Mouse (Mus musculus) left cerebral cortex, adult 11 months (tissue): ENCODE measurements around the gene Pabpc1l.

Source experiments
- DNase-seq: peaks from one replicate; pipeline ENCODE4 v3.0.0; 2022; ENCODE audit warnings: low spot score

The Pabpc1l gene

DNA sequence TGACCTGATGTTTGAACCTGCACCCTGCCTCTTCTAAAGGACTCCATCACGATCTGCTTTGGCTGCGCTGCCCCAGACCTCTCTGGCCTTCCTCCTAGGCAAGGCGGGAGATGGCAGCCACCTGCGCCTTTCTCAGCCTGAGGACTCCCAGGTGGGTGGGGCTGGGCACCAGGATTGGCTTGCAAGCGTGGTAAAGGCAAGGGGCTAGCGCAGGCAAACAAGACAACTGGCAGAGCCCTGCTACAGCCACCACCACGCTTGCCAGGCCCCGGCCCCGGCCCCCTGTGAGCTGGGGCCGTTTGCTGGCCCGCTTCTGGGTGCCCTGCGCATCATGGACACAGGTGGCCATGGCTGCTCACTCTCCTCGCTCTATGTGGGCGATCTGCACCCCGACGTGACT lies at the start of gene Pabpc1l:
Gene Pabpc1l (plus strand): TSS at position 301 of the 400 bp plus-strand sequence.
- DNase-seq, result no peak

DNA sequence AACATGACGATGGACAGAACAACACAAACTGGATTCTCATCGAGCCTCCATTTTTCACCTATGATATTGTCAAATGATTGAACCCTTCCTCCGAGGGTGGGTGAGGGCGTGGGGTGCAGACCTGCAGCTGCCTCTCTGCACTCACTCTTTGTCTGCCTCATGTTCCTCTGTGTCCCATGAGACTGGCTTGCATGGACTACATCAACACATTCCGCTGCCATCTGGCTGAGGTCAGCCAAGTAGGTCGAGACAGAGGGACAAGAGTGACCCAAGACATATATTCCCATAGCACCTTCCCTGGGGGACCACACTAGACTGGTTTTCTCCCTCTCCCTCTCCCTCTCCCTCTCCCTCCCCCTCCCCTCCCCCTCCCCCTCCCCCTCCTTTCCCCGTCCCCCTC lies 48.8 kb upstream of the Pabpc1l start:
- no peak for DNase-seq

DNA sequence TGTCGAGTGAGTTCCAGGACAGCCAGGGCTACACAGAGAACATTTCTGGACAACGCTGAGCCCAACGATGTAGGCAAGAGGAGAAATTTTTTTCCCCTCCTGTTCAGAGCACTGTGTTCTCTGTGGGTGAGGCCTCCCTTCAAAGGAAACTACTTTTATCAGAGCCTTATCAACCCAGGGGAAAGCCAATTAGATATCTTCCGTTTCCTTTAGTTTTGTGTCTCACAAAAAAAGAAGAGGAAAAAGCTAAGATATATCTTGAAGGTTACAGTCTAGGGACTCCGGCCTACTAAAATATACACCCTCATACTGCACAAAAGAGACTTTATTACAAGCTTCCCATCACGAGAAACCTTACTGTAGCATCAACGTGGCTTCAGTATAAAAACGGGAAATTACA lies 38.0 kb upstream of the Pabpc1l start:
- DNase-seq, result no peak

DNA sequence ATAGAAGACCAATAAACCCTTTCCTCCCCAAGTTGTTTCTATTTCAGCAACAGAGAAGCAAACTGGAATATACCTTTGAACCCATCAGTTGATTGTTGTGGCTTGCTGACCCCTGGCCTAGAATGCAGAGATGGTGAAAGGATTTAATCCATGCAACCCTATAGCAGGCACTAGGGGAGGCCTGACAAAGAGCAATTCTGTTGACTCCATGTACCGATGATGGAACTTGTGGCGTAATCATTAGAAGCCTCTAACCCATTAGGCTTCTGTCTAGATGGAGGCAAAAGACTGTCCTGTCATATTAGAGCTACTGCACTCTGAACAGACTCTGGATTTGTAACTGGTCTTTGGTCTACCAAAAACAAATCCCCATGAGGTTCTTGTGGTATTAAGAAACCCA lies 32.4 kb upstream of the Pabpc1l start:
- DNase-seq, result no peak

DNA sequence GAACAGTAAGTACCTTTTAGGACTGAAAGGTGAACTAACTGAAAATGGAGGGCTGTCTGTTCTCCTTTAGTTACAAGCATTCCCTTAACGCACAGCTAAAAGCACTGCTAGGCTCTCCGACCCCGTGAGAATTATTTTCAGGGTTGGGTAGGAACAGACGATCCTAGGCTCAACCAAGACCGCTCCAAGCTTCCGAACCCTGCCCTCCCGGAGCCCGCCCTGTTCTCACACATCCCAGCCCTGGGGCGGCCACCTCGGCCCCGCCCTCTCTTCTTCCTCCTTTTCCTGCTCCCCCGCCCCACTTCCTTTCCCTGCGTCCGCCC lies 30.6 kb upstream of the Pabpc1l start, which contains the start of gene Ywhab:
Gene Ywhab (plus strand): TSS at position 307 of the 323 bp plus-strand sequence.
- DNase-seq, result no peak

DNA sequence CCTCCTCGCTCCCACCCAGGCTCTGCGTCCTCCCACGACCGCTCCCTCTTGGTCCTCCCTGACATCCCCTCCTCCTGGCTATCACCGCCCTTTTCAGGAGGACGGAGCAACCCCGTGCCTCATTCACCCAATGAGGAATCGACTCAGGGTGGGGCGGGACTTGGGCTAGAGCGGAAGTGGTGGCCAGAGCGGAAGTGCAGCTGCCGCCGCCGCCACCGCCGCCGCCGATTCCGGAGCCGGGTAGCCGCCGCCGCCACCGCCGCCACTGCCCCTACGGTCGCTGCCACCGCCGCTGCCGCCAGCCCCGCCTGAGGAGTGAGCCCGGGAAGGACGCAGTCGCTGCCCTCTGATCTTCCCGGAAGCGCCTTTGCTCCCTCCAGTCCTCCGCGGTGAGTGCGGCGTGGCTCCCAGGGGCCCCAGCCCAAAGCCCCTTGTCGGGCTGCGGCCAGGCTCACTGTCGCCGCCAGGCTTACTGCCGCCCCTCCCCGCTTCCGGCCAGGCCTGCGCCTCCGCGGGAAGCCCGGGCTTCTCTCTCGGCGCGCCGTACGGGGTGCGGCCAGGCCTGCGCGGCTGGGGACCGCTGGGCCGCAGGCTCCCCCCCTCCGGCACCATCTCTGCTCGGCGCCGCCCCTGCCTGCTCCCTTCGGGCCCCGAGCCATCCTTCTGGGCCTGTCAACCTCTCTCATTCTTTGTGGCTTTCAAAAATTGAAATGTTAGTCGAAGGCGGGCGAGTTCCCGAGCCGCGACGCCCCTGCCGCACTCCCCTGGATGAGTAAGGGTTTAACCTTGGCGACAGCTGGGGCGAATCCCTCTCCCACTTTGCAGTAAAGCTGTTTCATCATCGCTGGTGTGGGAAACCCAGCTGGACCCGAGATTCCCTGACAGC lies 30.0 kb upstream of the Pabpc1l start:
- peak; percentile 90 for DNase-seq

DNA sequence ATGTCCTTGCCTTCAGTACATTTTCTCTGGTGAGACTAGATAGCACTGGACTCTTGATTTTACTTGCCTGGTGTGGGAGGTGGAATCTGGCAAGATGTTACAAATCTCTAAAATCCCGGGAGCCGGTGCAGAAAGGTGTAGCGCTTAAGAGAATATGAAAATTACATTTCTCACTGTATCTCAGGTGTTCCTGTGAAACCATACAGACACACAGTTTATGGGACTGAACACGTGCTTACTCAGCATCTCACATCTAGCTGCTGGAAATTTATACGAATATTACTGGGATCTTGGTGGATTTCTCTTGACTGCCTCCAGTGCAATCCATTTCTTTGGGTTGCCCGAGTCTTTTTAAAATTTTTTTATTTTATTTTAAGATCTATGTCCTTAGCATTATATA lies 29.0 kb upstream of the Pabpc1l start:
- DNase-seq, result no peak

DNA sequence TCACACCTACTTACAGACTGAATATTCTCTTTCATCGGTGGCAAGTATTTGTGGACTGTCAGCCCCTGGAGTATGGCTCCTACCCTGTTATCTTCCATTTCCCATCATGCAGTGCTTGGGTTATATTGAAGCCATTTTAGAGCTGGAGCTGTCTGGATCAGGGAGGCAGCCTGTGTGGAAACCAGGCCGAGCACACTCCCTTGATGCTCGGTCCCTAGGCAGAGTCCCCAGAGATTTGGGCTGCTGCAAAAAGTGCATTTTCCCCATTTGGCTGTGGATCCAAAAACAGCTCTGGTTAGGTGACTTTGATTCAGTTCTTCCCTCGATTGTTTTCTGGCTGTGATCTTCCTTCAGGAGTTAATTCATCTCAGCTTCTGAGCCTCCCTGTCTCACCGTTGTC lies 28.4 kb upstream of the Pabpc1l start:
- no peak for DNase-seq

DNA sequence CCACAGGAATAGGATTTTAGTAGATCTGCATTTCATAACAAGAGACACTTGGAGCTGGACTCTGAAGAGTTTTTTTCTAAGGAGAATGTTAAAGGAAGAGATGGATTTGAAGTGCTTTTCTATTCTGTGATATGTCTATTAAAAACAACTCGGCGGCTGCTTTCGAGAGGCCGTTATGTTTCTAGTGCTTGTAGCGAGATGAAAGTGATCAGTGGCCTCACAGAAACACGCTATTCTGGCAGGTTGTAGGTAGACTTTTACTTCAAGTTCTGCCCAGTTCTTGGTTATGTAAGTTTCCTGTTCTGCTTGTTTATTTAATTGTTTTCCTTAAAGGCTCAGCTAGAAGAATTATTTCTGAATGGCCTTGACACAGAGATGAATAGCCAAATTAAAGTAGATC lies 26.3 kb upstream of the Pabpc1l start:
- no peak for DNase-seq

DNA sequence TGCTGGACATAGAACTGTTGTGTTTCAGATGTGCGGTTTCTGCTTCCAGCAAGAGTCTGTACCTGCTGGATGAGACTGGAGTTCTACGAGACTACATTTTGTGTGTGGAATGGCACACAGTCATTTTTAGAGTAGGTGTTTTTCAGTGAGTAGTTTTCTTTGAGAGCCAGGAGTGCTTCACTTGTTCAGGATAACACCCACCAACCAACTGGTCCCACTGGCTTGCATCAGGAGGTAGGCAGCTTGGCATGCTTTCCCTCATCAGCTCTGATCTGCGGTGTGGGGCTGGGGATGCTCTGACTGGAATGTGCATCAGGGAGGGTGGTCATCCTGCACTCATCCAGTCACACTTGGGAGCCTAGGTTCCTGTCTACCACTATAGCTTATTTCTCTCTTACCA lies 22.6 kb upstream of the Pabpc1l start:
- DNase-seq, result no peak

DNA sequence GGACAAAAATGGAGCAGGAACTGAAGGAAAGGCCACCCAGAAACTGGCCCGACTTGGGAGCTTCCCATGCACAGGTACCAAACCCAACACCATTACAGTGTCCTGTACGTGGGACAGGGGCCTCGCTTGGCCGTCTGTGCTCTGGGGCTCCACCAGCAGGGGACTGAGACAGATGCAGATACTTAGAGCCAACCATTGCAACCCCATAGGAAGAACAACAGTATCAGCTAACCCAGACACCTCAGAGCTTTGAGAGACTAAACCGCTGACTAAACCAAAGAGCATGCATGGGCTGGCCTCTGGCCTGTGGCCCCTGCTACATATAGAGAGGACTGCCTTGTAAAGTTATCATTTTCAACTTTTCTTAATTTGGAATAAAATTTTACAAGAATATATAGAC lies 20.7 kb upstream of the Pabpc1l start:
- no peak for DNase-seq

DNA sequence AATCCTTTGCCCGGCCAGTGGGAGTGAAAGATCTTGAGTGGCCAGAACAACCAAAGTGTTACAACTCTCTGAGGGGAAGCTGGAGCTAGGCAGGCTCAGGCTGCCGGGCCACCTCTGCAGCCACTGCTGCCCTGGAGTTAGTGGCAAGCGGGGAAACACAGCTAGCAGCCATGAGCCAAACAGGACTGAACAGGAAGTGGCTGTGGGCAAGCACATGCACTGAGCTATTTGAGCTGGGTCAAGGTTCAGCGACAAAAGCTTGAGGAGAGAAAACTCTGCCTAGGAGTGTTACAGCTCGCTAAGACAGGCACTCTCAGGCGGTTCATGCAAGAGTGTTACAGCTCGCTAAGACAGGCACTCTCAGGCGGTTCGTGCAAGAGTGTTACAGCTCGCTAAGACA lies 18.3 kb upstream of the Pabpc1l start:
- no peak for DNase-seq

DNA sequence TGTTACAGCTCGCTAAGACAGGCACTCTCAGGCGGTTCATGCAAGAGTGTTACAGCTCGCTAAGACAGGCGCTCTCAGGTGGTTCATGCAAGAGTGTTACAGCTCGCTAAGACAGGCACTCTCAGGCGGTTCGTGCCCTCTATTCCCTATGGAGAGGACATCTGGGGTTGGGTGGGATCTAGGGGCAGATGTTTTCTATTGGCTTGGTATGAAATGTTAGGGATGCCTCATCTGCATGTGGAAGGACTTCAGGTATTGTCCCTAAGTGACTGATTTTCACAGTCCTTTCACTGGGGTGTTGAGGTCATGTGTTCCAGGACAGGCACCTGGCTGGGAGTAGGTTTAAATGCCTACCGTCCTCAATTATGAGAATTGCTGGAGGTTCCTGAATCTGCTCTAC lies 17.7 kb upstream of the Pabpc1l start:
- no peak for DNase-seq

DNA sequence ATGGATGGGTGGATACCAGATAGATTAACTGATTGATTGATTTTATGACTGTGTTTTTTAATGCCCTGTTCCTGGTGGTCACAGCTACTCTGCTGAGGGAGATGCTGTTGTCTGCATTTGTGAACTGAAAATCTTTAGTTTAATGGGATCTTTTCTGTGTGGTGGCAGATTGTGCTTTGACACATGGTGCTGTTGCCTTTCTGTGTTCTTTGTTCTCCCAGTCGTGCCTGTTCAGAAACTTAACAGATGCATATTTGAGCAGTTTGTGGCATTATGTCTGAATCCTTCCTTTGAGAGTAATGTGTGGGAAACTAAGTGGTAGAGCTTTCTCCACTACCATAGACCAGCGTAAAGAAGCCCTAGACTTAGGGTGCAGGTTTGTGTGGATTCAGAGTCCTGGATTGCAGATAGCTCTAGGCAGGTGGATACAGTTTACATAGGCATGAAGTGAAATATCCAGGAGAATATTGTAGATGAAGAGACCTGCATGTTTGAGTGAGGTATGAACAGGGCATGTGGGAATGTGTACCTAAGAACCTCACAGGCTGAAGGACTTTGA lies 17.2 kb upstream of the Pabpc1l start:
- no peak for DNase-seq

DNA sequence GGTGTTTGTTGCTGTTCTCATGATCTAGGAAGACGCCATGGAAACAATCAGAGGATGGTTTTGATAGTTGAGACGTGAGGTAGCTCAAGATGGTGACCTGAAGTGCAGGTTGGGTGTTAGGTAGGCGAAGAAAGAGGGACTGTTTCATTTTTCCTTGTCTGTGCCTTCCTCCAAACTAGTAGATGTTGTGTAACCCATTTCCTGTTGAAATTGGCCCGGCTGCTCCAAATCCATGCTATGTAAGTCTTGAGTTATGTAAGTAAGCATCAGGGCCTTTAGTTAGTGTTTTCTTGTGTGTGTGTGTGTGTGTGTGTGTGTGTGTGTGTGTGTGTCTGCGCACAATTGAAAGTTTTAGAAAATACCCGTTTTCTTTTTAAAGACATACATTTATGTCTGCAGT lies 16.0 kb upstream of the Pabpc1l start:
- no peak for DNase-seq

DNA sequence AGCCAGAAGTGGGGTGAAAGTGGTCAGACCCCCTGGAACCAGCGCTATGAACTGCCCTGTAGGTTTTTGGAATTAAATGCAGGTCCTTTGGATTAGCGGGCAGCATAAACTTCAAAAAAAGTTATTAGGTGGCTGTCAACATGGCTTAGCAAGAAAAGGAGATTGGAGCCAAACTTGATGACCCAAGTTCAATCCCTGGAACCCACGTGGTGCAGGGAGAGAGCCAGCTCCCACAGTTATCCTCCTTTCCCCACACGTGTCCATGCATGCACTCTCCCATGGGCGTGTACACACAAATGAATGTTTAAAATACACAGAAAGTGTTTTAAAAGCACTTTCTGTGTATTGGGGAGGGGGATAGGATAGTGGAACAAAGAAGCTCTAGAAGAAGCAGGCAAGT lies 14.8 kb upstream of the Pabpc1l start:
- no peak for DNase-seq

DNA sequence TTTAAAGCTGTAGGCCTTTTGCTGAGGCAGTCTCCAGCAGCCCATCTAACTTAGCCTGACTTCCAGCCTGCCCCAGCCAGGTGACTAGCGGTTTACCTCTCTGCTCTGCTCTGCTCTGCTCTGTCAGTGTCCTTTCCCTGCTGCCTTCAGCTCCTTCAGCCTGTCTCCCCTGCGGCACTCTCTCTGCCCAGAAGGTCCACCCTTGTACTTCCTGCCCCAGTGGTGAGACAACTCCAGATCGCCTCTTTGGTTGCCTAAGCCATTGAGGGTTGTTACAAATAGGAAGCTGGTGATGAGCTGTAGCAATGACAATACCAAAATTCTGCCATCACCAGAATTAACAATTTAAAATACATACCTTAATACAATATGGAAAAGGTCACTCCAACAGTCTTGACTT lies 14.3 kb upstream of the Pabpc1l start:
- no peak for DNase-seq

DNA sequence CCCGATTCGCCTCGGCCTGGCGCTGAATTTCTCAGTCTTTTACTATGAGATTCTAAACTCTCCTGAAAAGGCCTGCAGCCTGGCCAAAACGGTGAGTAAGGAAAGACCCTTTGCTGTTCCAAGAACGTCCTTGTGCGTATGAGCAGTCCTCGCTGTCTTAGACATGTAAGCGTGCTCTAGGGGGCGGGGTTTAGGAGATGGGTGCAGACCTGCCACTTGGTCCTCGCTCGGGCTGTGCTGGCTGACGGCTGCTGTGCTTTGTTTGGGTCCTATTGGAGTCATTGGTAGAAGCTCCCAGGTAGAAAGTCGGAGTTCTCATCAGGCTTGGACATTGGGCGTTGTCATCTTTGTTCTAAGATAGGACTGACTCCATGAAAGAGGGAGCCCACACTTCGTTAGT lies 9.9 kb upstream of the Pabpc1l start:
- DNase-seq, result no peak

DNA sequence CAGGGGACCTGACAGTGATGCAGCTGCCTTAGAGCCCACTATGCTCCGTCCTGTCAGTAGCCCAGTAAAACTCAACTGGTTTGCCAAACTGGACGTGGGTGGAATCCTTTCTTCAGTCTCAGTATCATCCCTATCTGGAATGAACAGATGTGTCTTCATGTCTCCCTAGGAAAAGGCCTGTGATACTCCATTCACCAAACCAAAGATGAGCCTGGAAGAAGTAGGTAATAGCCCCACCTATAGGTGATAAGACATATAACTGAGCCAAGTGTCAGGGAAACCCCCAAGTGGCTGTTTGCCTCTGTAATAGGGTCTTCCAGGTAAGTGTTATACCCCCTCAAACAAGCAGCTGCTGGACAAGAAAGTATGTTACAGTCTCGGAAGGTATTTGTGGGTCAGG lies 6.3 kb upstream of the Pabpc1l start:
- DNase-seq, result no peak

DNA sequence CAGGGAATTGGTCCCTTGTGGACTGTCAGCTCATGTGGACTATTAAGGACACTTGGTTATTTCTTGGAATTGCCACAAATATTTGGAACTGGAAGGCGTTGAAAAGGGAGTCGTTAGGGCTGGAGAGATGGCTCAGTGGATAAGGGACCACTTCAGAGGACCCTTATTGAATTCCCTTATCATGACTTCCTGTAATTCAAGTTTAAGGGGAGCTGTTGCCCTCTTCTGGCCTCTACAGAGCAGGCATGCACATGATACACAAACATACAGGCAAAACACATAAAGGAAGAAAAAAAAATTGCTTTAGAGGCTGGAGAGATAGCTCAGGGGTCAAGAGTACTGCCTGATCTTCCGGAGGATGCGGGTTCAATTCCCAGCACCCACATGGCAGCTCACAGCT lies 5.3 kb upstream of the Pabpc1l start:
- DNase-seq, result no peak

DNA sequence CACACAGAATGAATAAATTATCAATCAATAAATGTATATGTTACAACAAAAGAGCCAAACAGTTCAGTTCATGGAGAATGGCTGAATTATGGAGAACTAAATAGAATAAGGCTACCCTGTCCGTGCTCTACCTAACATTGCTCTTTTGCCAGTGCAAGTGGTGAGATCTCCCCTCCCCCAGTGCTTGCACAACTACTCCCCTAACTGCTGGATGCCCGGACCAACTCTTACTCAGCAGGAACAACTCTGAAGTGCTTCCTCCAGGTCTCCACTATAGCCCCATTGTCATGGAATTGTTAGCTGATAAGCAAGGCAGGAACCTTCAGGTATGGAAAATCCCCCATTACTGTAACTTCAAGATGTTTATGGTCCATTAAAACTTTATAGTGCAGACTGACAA lies 3.1 kb upstream of the Pabpc1l start:
- no peak for DNase-seq

DNA sequence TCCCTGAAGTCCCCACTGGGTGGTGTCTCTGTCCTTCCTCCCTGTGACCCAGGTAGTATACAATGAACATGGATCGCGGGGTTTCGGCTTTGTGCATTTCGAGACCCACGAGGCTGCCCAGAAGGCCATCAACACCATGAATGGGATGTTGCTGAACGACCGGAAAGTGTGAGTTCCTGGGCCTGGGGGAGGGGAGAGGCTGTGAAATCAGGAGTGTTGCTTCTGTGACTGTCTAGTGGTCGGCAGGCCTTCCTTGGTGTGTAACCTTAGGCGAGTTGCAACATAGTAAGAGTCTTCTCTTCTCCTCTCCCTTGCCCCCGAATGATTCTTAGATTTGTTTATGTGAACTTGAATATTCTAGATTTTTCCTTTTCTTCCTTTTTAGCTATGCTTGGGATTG lies 5.9 kb downstream of the Pabpc1l start:
- DNase-seq, result no peak

DNA sequence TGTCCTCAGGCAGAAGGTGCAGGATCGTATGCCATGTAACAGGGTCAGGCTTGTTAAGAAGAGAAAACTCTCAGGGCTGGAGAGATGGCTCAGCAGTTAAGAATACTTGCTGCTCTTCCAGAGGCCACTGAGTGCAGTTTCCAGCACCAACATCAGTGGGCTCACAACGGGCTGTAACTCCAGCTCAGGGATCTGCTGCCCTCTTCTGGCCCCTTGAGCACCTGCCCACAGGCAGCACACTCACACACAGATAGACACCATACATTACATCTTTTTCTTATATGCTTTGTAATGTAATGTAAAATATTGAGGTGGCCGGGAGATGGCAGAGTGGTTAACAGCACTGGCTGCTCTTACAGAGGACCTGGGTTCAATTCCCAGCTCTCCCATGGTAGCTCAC lies 7.7 kb downstream of the Pabpc1l start:
- DNase-seq, result no peak

DNA sequence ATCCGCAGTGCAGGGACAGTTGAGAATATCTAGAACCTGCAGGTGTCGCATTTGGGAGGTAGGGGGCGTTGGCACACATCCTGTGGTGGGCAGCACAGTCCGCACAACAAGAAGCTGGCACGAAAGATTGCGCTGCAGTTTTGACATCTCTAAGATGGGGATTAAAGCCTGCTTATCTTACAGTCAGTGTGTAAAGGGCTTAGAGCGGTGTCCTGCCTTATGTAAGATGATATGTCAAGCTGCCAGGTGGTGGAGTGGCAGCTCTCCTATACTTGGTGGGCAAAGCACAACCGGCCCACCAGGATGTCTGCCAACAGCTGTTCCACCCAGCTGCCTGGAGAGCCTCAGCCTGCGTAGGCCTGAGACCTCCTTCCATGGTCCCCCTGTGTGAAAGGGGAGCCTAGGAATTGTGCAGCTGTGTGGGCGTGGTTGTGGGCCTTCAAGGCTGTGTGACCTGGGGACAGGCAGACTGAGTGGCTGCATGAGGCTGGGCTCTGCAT lies 11.3 kb downstream of the Pabpc1l start:
- DNase-seq, result no peak
